Mouse (Mus musculus) kidney, adult 2 months (tissue): ENCODE data around the gene Ptprm. TPM values are rescaled to one million over a fixed set of nuclear protein-coding genes. Genes with fewer than 3 reads are reported as not detected.
A peak's percentile ranks its signal among the peaks of the same experiment; 100 is the strongest.

Experiments
- DNase-seq: peaks from one replicate; pipeline ENCODE4 v3.0.0; 2021
- H3K27ac ChIP-seq: fragments of 200-500 bp; 2 replicates; pipeline ENCODE4 v1.5.1; 2012; ENCODE audit warnings: low read depth, low read length, control low read depth, inconsistent platforms; ENCODE audit not compliant: insufficient read depth
- H3K27me3 ChIP-seq: fragments of 200-500 bp; replicated peaks from 2 replicates; pipeline ENCODE4 v1.6.1; 2012; ENCODE audit warnings: mild to moderate bottlenecking, moderate library complexity, low read length, inconsistent platforms; ENCODE audit not compliant: control insufficient read depth, insufficient read depth
- H3K36me3 ChIP-seq: fragments of 200-500 bp; 2 replicates; pipeline ENCODE4 v1.6.1; 2012; ENCODE audit warnings: mild to moderate bottlenecking, moderate library complexity, low read length, inconsistent platforms; ENCODE audit not compliant: control insufficient read depth, insufficient read depth
- H3K4me1 ChIP-seq: fragments of 200-500 bp; 2 replicates; pipeline ENCODE4 v1.6.1; 2011; ENCODE audit warnings: low read length; ENCODE audit not compliant: control insufficient read depth, insufficient read depth
- H3K4me3 ChIP-seq: fragments of 200-500 bp; 2 replicates; pipeline ENCODE4 v1.5.1; 2011; ENCODE audit warnings: mild to moderate bottlenecking, low read depth, low read length, control low read depth; ENCODE audit not compliant: insufficient read depth
- CTCF ChIP-seq: fragments of 200-500 bp; conservative IDR thresholded peaks from 2 replicates; pipeline ENCODE4 v1.5.1; 2011; ENCODE audit warnings: low read depth, mild to moderate bottlenecking, control low read depth, low read length, moderate library complexity, mixed read lengths; ENCODE audit not compliant: insufficient read depth, insufficient read length
- POLR2A ChIP-seq: fragments of 200-500 bp; IDR thresholded peaks from one replicate; pipeline ENCODE4 v1.6.1; 2011; ENCODE audit warnings: low read depth, low read length, control low read depth
- WGBS: fragments of 180-500 bp; shearing (Covaris S2); methylation state at CpG from one replicate; pipeline ENCODE4 v1.1.7; 2018; 5-methylcytosine and 5-hydroxymethylcytosine counted together
- polyA plus RNA-seq: library from polyadenylated mRNA; depleted of rRNA; stranded (reverse); fragments of >200 nt; gene quantifications from 2 replicates; pipeline ENCODE4 v1.2.3, GENCODE M21; 2012

Ptprm gene
- polyA plus RNA-seq, 1 experiment = 9.6 TPM

DNA sequence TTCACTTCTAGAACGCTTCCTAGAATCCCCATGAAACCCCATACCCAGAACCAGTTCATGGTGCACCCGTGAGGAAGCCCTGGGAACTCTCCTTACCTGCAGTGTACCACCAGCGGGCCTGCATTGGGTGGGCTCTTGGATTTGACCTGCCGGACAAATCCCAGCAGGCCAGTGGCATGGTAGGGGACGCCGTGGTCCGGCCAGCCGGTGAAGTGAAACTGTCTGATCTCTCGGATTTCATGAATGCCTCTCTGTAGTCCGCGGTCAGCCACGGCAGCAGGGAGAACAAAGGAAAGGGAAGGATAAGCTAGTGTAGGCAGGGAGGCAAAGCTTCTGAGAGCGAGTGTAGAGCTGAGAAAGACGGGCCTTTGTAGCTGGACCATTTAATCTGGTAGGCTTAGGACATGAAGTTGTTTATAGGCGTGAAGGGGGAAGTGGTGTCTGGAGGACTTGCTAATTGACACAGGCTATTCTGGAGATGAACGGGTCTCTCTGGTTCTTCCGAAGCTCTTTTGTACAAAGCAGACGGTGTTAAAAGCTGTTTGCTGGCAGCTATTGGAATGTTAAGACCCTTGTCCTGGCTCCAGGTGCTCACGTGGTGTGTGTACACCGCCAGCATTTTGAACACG lies 660.5 kb downstream of the Ptprm start:
- Histone ChIP-seq H3K4me1 (no peaks in the 10 kb centered on the region), H3K36me3 (no peaks in the 10 kb centered on the region), H3K27me3 (no peaks in the 10 kb centered on the region), H3K27ac (no peak overlapping the region), H3K4me3 (no peak overlapping the region)
- 66% methylated on average over 21 of the region's 21 CpGs for WGBS
- DNase-seq = no peak
- TF ChIP-seq CTCF (no peak), POLR2A (no peak)

- H3K4me1 ChIP-seq = no peaks in the 10 kb centered on the region
- TF ChIP-seq CTCF = no peak
- TF ChIP-seq POLR2A = no peak
- no peak for DNase-seq
- H3K36me3 ChIP-seq = no peaks in the 10 kb centered on the region
- no peak overlapping the region for H3K4me3 ChIP-seq
- H3K27ac ChIP-seq = no peak overlapping the region
- 94% methylated on average over 16 of the region's 16 CpGs for WGBS
- H3K27me3 ChIP-seq = no peaks in the 10 kb centered on the region
Observed at GRCm38 (mm10) chr17:66692941-66693675, 661.1 kb downstream of the Ptprm start.

DNA sequence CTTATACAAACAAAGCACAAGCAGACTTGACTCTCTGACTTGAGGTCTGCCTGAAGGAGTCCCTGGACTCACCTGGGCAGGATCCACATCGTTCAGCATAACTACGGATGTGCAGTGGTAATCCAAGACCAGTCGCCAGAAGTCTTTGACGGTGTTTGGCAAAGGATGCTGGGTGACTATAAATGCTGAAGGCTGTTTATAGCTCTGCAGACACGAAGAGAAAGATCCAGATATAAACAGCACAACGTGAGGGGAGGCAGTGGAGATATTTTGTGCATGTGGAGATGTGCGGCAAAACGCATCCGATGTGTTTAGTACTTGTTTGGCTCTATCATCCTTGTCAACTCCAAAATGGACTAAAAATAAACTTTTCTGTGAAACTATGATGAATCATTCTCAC lies 666.1 kb downstream of the Ptprm start:
- H3K27ac ChIP-seq = no peak overlapping the region
- no peaks in the 10 kb centered on the region for H3K27me3 ChIP-seq
- no peak overlapping the region for H3K4me3 ChIP-seq
- H3K36me3 ChIP-seq = no peaks in the 10 kb centered on the region
- no peaks in the 10 kb centered on the region for H3K4me1 ChIP-seq
- TF ChIP-seq POLR2A (no peak), CTCF (no peak)
- DNase-seq = no peak
- WGBS = 89% methylated on average over 9 of the region's 9 CpGs

- WGBS = 84% methylated on average over 4 of the region's 4 CpGs
- Histone ChIP-seq H3K4me3 (no peak overlapping the region), H3K27ac (no peak overlapping the region), H3K27me3 (no peaks in the 10 kb centered on the region), H3K4me1 (no peaks in the 10 kb centered on the region), H3K36me3 (no peaks in the 10 kb centered on the region)
- TF ChIP-seq CTCF (no peak), POLR2A (no peak)
- no peak for DNase-seq
Observed at GRCm38 (mm10) chr17:66687543-66687942, 666.7 kb downstream of the Ptprm start.

DNA sequence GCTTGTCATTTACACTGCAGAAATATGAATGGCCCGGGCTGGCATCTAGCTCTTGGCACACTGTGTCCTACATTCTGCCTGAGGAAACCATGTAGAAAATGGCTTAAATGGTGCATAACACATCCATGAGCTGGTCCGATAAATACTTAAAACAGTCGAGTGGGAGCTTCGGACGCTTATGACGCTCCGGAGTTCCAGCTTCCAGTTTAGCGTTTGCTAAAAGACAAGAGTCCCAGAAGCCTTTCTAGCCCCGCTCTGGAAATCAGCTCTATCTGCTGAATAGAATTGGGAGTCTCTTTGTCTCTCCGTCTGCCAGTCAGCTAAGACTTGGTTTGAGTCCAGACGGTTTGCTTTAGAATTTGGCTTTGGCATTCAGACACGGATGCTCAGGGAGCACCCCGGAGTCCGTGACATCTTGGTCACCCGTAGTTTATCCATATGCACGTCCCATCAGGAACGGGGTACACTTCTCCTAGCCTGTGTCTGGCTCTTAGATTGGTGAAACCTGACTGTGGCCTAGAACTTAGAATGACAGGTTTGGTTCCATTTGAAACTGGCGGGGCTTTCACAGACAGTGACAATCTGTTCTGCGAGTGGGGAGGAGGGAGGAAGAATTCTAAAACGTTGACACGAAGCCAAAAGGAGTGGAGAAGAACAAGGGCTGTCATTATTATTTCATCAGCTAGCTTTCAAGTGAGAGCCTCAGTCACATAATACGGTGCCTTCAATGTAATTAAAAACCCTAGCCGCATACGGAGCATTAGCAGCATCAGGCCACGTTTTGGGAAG lies 667.4 kb downstream of the Ptprm start:
- TF ChIP-seq POLR2A = no peak
- no peak for TF ChIP-seq CTCF
- Histone ChIP-seq H3K27me3 (no peaks in the 10 kb centered on the region), H3K27ac (no peak overlapping the region), H3K36me3 (no peaks in the 10 kb centered on the region), H3K4me3 (no peak overlapping the region), H3K4me1 (no peaks in the 10 kb centered on the region)
- DNase-seq = no peak
- WGBS = 80% methylated on average over 25 of the region's 25 CpGs

DNA sequence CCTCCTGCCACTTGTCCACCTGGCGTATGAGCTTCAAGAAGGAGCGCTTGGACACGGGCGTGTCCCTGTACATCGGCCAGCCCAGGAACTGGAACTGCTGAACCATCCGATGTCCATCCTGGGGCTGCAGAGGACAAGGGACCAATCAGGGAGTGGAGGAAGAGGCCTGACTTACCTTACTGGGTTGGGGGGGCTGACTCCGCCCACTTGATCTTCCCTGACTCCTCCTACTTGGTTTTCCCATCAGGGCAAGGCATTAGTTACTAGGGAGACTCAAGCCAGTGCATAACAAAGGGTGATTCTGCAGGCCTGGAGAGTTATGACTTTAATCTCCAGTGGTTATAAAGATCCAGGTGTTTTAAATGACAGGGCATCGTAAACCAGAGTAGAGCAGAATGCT lies 670.8 kb downstream of the Ptprm start:
- Histone ChIP-seq H3K27ac (no peak overlapping the region), H3K27me3 (no peaks in the 10 kb centered on the region), H3K4me1 (no peaks in the 10 kb centered on the region), H3K36me3 (no peaks in the 10 kb centered on the region), H3K4me3 (no peak overlapping the region)
- no peak for TF ChIP-seq POLR2A
- TF ChIP-seq CTCF = no peak
- WGBS = 81% methylated on average over 8 of the region's 8 CpGs
- no peak for DNase-seq

- Histone ChIP-seq H3K4me3 (no peak overlapping the region), H3K27ac (no peak overlapping the region), H3K4me1 (no peaks in the 10 kb centered on the region), H3K27me3 (no peaks in the 10 kb centered on the region), H3K36me3 (no peaks in the 10 kb centered on the region)
- TF ChIP-seq POLR2A (no peak), CTCF (peak; percentile 84)
- WGBS = 38% methylated on average over 4 of the region's 4 CpGs
- DNase-seq = peak; percentile 50
Observed at GRCm38 (mm10) chr17:66680662-66681061, 673.6 kb downstream of the Ptprm start.
